Mouse (Mus musculus) stomach, postnatal 0 days (tissue): ENCODE data around the gene Elovl5. TPM values are rescaled to one million over a fixed set of nuclear protein-coding genes. Genes with fewer than 3 reads are reported as not detected.

ENCODE experiments used
- ATAC-seq: fragments of 200-750 bp; cut with Nextera tagmentation; 2 replicates; pipeline ENCODE4 v1.8.0; 2017; ENCODE audit not compliant: low FRiP score, low TSS enrichment
- DNase-seq: peaks from one replicate; pipeline ENCODE4 v3.0.0-alpha.2; 2016; ENCODE audit warnings: low spot score
- H3K27ac ChIP-seq: fragments of 300-500 bp; sonication (generic); replicated peaks from 2 replicates; pipeline ENCODE4 v1.5.1; 2014; ENCODE audit warnings: mild to moderate bottlenecking, control low read depth
- H3K27me3 ChIP-seq: fragments of 300-500 bp; sonication (generic); 2 replicates; pipeline ENCODE4 v1.6.1; 2014; ENCODE audit warnings: low read length; ENCODE audit not compliant: control insufficient read depth, insufficient read depth
- H3K36me3 ChIP-seq: fragments of 300-500 bp; sonication (generic); 2 replicates; pipeline ENCODE4 v1.6.1; 2014; ENCODE audit warnings: low read length, mixed read lengths; ENCODE audit not compliant: control insufficient read depth, insufficient read depth
- H3K4me1 ChIP-seq: fragments of 300-500 bp; sonication (generic); replicated peaks from 2 replicates; pipeline ENCODE4 v1.6.1; 2014; ENCODE audit warnings: antibody characterized with exemption; ENCODE audit not compliant: control insufficient read depth, insufficient read depth
- H3K4me2 ChIP-seq: fragments of 300-500 bp; sonication (generic); replicated peaks from 2 replicates; pipeline ENCODE4 v1.6.1; 2014; ENCODE audit warnings: low read depth, mild to moderate bottlenecking, control low read depth, moderate library complexity
- H3K4me3 ChIP-seq: fragments of 300-500 bp; sonication (generic); 2 replicates; pipeline ENCODE4 v1.5.1; 2014; ENCODE audit warnings: low read depth, low read length, control low read depth
- H3K9ac ChIP-seq: fragments of 300-500 bp; sonication (generic); 2 replicates; pipeline ENCODE4 v1.6.1; 2014; ENCODE audit warnings: mild to moderate bottlenecking, low read length, control low read depth, mixed read lengths
- H3K9me3 ChIP-seq: fragments of 300-500 bp; sonication (generic); 2 replicates; pipeline ENCODE4 v1.6.1; 2016; ENCODE audit warnings: low read length; ENCODE audit not compliant: control insufficient read depth
- CTCF ChIP-seq: IDR thresholded peaks from 2 replicates; pipeline ENCODE4 v1.5.1; 2016; ENCODE audit warnings: antibody characterized with exemption, low read depth, mild to moderate bottlenecking, moderate library complexity
- EP300 ChIP-seq: optimal IDR thresholded peaks from 2 replicates; pipeline ENCODE3; 2016; ENCODE audit warnings: antibody characterized with exemption
- WGBS: fragments of 180-500 bp; shearing (Covaris S2); extraction: QIAGEN DNeasy Blood & Tissue Kit; methylation state at CpG from one replicate; pipeline ENCODE4 v1.1.7; 2014; 5-methylcytosine and 5-hydroxymethylcytosine counted together
- polyA plus RNA-seq: library from polyadenylated mRNA; unstranded; fragments of >200 nt; fragmentation: Nextera tagmentation; extraction: Ambion mirVana; gene quantifications from 2 replicates; pipeline ENCODE4 v1.2.1, GENCODE M21; 2015

The Elovl5 gene
- polyA plus RNA-seq, 1 experiment from 2014 or later: 38.0 TPM

DNA sequence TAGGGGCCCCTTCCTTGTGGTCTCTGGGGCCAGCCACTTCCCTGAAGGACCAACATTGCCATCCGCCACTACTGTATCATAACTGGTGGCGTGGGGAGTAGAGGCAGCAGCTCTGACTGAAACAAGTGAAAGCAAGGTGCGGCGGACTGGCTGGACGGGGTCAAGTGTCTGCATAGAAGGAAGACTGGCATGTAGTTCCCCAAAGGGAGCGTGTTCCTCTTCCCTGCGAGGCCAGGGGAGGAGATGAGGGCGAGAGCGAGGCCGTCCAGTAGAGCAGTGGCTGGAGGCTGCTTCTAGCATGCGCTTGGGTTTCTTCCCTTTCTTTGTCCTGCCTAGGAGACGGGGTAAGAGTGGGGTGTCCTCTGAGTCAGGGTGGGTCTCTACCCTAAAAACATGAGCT, 42.6 kb downstream of the Elovl5 start:
- Histone ChIP-seq H3K9me3 (no peaks in the 10 kb centered on the region), H3K4me2 (no peak overlapping the region), H3K4me1 (no peaks in the 10 kb centered on the region), H3K36me3 (0 out of 2 replicates have a peak, but pooled peaks cover 3% of the 10 kb centered on the region), H3K4me3 (no peak overlapping the region), H3K27ac (no peak overlapping the region), H3K27me3 (no peaks in the 10 kb centered on the region), H3K9ac (no peak overlapping the region)
- DNase-seq (no peak), ATAC-seq (no peak)
- 87% methylated on average over 12 of the region's 12 CpGs for WGBS
- TF ChIP-seq EP300: no peak

DNA sequence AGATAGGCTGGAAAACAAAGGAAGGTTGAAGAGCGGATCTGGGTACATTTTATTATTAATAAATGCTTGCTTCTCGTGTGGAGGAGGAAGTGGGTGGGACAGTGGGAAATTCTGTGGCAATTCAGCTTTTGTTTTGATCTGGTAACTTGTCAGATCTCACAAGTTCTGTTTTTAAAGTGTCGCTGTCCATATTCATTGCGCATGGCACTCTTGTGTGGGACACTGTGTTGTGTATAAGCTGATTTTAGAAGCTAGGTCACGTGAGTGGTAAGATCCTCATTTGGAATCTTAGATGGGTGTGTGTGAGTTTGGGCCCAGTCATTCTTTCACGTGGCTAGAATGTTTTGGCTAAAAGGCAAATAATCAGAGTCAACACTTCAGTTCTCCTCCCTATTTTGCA, 44.2 kb downstream of the Elovl5 start:
- Histone ChIP-seq H3K9me3 (no peaks in the 10 kb centered on the region), H3K9ac (no peak overlapping the region), H3K4me3 (no peak overlapping the region), H3K36me3 (0 out of 2 replicates have a peak, but pooled peaks cover 3% of the 10 kb centered on the region), H3K4me2 (no peak overlapping the region), H3K27ac (no peak overlapping the region), H3K27me3 (no peaks in the 10 kb centered on the region), H3K4me1 (no peaks in the 10 kb centered on the region)
- TF ChIP-seq EP300 (no peak), CTCF (no peak)
- DNase-seq (no peak), ATAC-seq (no peak)
- WGBS: 70% methylated on average over 6 of the region's 6 CpGs

DNA sequence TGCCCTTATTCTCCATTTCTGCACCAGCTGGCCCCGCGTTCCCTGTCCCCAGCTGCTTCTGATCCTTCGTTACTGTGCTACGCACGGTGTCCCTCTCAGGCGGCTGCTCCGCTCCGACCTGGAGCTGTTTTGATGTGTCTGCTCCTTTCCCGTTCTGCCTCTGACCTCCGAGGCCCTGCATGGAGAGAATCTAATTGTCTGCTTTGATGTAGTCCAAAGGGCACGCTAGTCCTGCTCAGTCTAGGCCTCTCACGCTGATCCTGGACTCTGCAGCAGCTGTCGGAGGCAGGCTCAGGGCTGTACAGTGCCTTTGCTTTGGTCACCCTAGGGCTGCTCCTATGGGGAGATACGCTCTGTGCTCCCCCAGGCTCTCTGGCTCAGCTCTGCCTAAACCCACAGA, 46.9 kb downstream of the Elovl5 start:
- DNase-seq: no peak
- H3K4me1 ChIP-seq: no peaks in the 10 kb centered on the region
- no peak overlapping the region for H3K9ac ChIP-seq
- TF ChIP-seq CTCF (no peak), EP300 (no peak)
- WGBS: 76% methylated on average over 14 of the region's 14 CpGs
- H3K36me3 ChIP-seq: 0 out of 2 replicates have a peak, but pooled peaks cover 5% of the 10 kb centered on the region
- no peaks in the 10 kb centered on the region for H3K9me3 ChIP-seq
- ATAC-seq: peak; percentile 45; the same call in 1 of the 2 replicates
- no peaks in the 10 kb centered on the region for H3K27me3 ChIP-seq
- no peak overlapping the region for H3K27ac ChIP-seq
- no peak overlapping the region for H3K4me2 ChIP-seq
- H3K4me3 ChIP-seq: no peak overlapping the region

DNA sequence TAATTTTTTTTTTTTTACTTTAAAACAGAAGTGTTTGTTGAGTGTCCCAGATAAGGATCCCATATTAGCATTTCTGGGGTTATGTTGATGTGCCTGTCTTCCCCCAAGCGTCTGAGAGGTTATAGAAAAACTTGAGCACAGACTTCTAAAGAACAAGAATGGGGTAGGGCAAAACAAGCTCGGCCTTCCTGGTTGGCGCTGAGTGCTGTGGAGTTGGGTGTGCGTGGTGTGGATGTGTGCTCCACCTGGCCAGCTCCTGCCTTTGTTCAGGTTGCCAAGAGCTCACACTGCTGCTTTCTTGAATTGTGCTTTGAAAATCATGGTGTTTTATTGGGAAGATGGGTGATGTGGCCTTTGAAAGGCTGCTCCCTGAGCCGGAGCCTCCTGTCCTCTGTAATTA, 48.1 kb downstream of the Elovl5 start:
- H3K27ac ChIP-seq: peak overlapping the region; percentile 82
- H3K4me2 ChIP-seq: no peak overlapping the region
- TF ChIP-seq CTCF (no peak), EP300 (no peak)
- H3K9ac ChIP-seq: peak overlapping the region; percentile 27; the same call in 1 of the 2 replicates
- WGBS: 60% methylated on average over 5 of the region's 5 CpGs
- ATAC-seq: 0 out of 2 replicates have a peak, but pooled peaks have one; percentile 53
- H3K9me3 ChIP-seq: no peaks in the 10 kb centered on the region
- 0 out of 2 replicates have a peak, but pooled peaks cover 5% of the 10 kb centered on the region for H3K36me3 ChIP-seq
- peak; percentile 42 for DNase-seq
- H3K27me3 ChIP-seq: no peaks in the 10 kb centered on the region
- H3K4me1 ChIP-seq: no peaks in the 10 kb centered on the region
- no peak overlapping the region for H3K4me3 ChIP-seq

DNA sequence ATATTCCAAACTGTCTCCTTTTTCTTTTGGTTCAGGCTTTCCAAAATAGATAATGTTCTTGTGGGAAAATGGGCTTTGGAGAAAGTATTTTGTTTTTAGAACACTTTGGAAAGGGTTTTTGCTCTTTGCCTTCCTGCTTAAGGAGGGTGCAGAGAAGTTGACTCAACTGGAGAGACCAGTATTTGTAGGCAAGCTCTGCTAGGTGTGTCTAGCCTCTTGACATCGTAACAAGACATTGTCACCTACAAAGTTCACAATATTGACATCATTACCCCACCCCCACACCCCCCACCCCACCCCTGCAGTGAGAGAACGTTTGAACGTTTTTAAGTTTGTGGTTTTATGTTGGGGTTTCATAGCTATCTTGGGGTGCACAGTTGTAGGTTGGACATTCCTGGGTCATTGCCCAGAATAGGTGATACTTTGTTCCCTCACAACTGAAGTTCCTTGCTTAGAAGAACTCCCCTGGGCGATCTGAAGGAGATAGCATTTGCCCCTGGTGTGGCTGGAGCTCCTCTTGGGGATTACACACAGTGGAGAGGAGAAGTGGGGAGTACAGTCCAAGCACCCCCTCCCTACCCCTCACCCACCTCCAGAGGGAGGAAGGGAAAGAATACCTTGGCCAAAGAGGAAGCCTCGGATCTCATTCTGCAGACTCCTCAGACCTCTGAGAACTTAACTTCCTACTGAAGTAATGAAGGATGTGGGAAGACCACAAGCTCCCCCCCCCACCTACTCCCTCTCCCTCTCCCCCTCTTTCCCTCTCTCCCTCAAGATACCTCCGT, 48.8 kb downstream of the Elovl5 start:
- peak; percentile 52; the same call in 1 of the 2 replicates for ATAC-seq
- DNase-seq: no peak
- H3K9ac ChIP-seq: peak overlapping the region; percentile 27; the same call in 1 of the 2 replicates
- TF ChIP-seq CTCF (no peak), EP300 (no peak)
- no peak overlapping the region for H3K4me3 ChIP-seq
- no peaks in the 10 kb centered on the region for H3K27me3 ChIP-seq
- H3K27ac ChIP-seq: peak overlapping the region; percentile 82
- WGBS: 70% methylated on average over 6 of the region's 6 CpGs
- 0 out of 2 replicates have a peak, but pooled peaks cover 4% of the 10 kb centered on the region for H3K36me3 ChIP-seq
- H3K9me3 ChIP-seq: no peaks in the 10 kb centered on the region
- no peak overlapping the region for H3K4me2 ChIP-seq
- H3K4me1 ChIP-seq: no peaks in the 10 kb centered on the region

DNA sequence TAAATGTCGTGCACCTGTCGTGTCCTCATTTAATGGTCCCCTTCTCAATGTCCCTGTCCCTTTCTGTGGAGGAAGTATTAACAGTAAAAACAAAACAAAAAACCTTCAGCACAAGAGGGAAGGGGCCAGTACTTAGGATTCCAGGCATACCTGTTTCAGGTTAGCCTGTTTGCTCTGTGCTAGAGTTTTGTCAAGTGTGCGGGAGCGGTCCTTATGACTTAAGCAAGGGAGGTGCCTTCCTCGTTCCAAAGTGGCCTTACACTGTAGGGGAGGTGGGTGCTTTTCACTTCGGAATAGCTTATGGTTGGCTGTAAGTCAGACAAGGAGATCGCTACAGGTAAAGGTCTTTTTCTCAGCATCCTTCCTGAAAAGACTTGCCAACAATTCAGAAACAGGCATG, 49.7 kb downstream of the Elovl5 start:
- TF ChIP-seq CTCF (no peak), EP300 (no peak)
- no peak overlapping the region for H3K9ac ChIP-seq
- 0 out of 2 replicates have a peak, but pooled peaks cover 2% of the 10 kb centered on the region for H3K36me3 ChIP-seq
- H3K9me3 ChIP-seq: no peaks in the 10 kb centered on the region
- ATAC-seq (no peak), DNase-seq (no peak)
- no peaks in the 10 kb centered on the region for H3K27me3 ChIP-seq
- H3K4me2 ChIP-seq: no peak overlapping the region
- H3K4me3 ChIP-seq: no peak overlapping the region
- no peak overlapping the region for H3K27ac ChIP-seq
- 73% methylated on average over 7 of the region's 7 CpGs for WGBS
- no peaks in the 10 kb centered on the region for H3K4me1 ChIP-seq
